Mouse (Mus musculus) liver, embryonic 16.5 days (tissue): ENCODE measurements at regions not wholly inside any gene's neighbourhood (a gene's known extent, or its start where the extent isn't known, plus 50 kb on each side); places are given as distances from the start of the nearest gene placed in this dataset.

Source experiments
- ATAC-seq: fragments of 200-750 bp; cut with Nextera tagmentation; 2 replicates; pipeline ENCODE4 v1.8.0; 2017; ENCODE audit warnings: low read depth, mild to moderate bottlenecking, moderate number of reproducible peaks, moderate library complexity
- H3K27ac ChIP-seq: fragments of 300-500 bp; sonication (generic); 2 replicates; pipeline ENCODE4 v1.5.1; 2014; ENCODE audit warnings: mild to moderate bottlenecking, low read length
- H3K27me3 ChIP-seq: fragments of 300-500 bp; sonication (generic); 2 replicates; pipeline ENCODE4 v1.6.1; 2014; ENCODE audit warnings: low read depth, low read length, mixed read lengths; ENCODE audit not compliant: control insufficient read depth, insufficient read depth
- H3K36me3 ChIP-seq: fragments of 300-500 bp; sonication (generic); 2 replicates; pipeline ENCODE4 v1.6.1; 2014; ENCODE audit warnings: mild to moderate bottlenecking; ENCODE audit not compliant: control insufficient read depth, insufficient read depth
- H3K4me1 ChIP-seq: fragments of 300-500 bp; sonication (generic); 2 replicates; pipeline ENCODE4 v1.6.1; 2014; ENCODE audit warnings: low read depth, low read length, mixed read lengths; ENCODE audit not compliant: control insufficient read depth
- H3K4me2 ChIP-seq: fragments of 300-500 bp; sonication (generic); 2 replicates; pipeline ENCODE4 v1.6.1; 2014; ENCODE audit warnings: low read depth, low read length, mixed read lengths
- H3K4me3 ChIP-seq: fragments of 300-500 bp; sonication (generic); 2 replicates; pipeline ENCODE4 v1.5.1; 2014; ENCODE audit warnings: low read depth, mild to moderate bottlenecking, low read length
- H3K9ac ChIP-seq: fragments of 300-500 bp; sonication (generic); 2 replicates; pipeline ENCODE4 v1.6.1; 2014; ENCODE audit warnings: low read depth, low read length
- H3K9me3 ChIP-seq: fragments of 300-500 bp; sonication (generic); replicated peaks from 2 replicates; pipeline ENCODE4 v1.6.1; 2016; ENCODE audit warnings: low read length; ENCODE audit not compliant: control insufficient read depth
- WGBS: fragments of 180-500 bp; shearing (Covaris S2); extraction: QIAGEN DNeasy Blood & Tissue Kit; methylation state at CpG from one replicate; pipeline ENCODE4 v1.1.7; 2014; ENCODE audit not compliant: insufficient replicate concordance; 5-methylcytosine and 5-hydroxymethylcytosine counted together

- no peaks in the 10 kb centered on the region for H3K36me3 ChIP-seq
- no peak overlapping the region for H3K4me2 ChIP-seq
- no peak overlapping the region for H3K4me3 ChIP-seq
- 30% methylated on average over 5 of the region's 5 CpGs for WGBS
- H3K27ac ChIP-seq = no peak overlapping the region
- H3K27me3 ChIP-seq = no peaks in the 10 kb centered on the region
- no peak for ATAC-seq
- H3K4me1 ChIP-seq = no peaks in the 10 kb centered on the region
- H3K9ac ChIP-seq = no peak overlapping the region
- no peaks in the 10 kb centered on the region for H3K9me3 ChIP-seq
Observed at GRCm38 (mm10) chr14:66472537-66473250, 463.7 kb upstream of the Gulo start.

DNA sequence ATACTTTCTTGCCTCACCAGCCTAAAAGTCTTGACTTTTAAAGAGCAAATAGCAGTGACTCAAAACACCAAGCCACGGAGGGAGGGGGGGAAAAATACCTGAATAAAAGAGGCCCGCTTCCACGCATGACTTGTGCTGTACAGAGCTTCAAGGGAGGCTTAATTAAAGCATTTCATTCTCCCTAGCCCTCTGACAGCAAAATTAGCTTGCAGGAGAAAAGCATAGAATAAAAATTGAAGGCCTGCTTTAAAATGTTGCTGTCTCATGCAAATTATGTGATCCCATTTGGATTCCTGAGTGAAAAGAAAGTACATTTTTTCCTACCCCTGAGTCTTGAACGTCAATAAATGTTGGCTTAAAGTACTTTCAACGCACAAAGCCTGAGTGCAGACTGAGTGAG, 453.1 kb upstream of the Gulo start:
- WGBS = 60% methylated on average over 5 of the region's 5 CpGs

DNA sequence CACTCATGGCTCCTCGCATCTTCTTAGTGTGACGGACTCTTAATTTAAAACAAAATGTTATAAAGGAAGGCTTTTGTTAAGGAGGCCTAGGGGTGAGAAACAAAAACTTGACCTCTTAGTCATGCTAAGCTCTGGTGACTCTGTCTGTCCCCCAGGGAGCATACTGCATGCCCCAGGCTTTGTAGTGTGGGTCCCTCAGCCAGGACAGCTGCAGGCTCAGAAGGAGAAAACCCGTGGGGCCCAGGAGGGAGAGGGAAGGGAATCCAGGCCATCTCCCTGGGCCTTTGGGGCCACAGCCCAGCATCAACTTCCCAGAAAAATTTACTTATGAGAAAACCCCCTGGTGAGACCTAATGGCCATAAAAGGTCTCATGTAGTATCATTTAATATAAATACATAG, 451.8 kb upstream of the Gulo start:
- no peaks in the 10 kb centered on the region for H3K4me1 ChIP-seq
- no peak overlapping the region for H3K9ac ChIP-seq
- ATAC-seq = no peak
- WGBS = 73% methylated on average over 3 of the region's 3 CpGs
- H3K4me2 ChIP-seq = no peak overlapping the region
- no peak overlapping the region for H3K4me3 ChIP-seq
- H3K27me3 ChIP-seq = no peaks in the 10 kb centered on the region
- H3K27ac ChIP-seq = no peak overlapping the region
- H3K9me3 ChIP-seq = no peaks in the 10 kb centered on the region
- no peaks in the 10 kb centered on the region for H3K36me3 ChIP-seq

More for the DNA sequence above, 453.1 kb upstream of the Gulo start:
- Histone ChIP-seq H3K27ac (no peak overlapping the region), H3K36me3 (no peaks in the 10 kb centered on the region), H3K27me3 (no peaks in the 10 kb centered on the region), H3K4me3 (no peak overlapping the region), H3K4me2 (no peak overlapping the region), H3K9me3 (no peaks in the 10 kb centered on the region), H3K9ac (no peak overlapping the region), H3K4me1 (no peaks in the 10 kb centered on the region)
- ATAC-seq = no peak

DNA sequence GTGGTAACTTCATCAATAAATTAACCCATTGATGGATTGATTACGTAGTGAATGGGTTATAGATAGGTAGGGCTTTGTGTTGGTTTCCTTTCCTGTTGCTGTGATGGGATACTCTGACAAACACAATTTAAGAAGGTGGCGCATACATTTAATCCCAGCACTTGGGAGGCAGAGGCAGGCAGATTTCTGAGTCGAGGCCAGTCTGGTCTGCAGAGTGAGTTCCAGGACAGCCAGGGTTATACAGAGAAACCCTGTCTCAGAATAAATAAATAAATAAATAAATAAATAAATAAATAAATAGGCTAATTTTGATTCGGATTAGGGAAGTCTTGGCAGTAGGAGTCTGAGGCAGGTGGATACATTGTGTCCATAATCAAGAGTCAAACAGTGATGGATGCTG, 449.7 kb upstream of the Gulo start:
- WGBS = 58% methylated on average over 4 of the region's 4 CpGs
- H3K27ac ChIP-seq = no peak overlapping the region
- no peaks in the 10 kb centered on the region for H3K9me3 ChIP-seq
- no peak overlapping the region for H3K9ac ChIP-seq
- no peak overlapping the region for H3K4me3 ChIP-seq
- ATAC-seq = no peak
- H3K27me3 ChIP-seq = no peaks in the 10 kb centered on the region
- H3K4me2 ChIP-seq = no peak overlapping the region
- no peaks in the 10 kb centered on the region for H3K4me1 ChIP-seq
- H3K36me3 ChIP-seq = no peaks in the 10 kb centered on the region

DNA sequence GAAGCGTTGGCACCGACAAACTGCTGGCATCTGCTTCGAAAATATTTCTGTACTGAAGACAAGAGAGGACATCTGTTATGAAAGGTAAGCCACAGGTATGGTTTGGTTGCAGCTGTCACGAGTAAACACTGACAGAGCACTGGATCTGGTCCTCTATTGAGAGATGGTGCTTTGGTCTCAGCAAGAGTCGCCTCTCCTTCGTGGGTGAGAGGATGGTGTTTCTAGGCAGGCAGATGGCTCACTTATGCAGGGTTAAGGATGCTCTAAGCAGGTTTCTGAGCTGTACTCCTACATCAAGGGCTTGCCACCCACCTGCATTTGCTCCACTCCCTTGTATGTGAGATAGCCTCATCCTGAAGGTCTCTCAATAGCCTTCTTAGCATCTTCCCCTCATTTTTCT, 448.3 kb upstream of the Gulo start:
- ATAC-seq = no peak
- H3K4me1 ChIP-seq = no peaks in the 10 kb centered on the region
- no peak overlapping the region for H3K4me3 ChIP-seq
- H3K4me2 ChIP-seq = no peak overlapping the region
- H3K9ac ChIP-seq = no peak overlapping the region
- no peak overlapping the region for H3K27ac ChIP-seq
- no peaks in the 10 kb centered on the region for H3K9me3 ChIP-seq
- H3K36me3 ChIP-seq = no peaks in the 10 kb centered on the region
- WGBS = 62% methylated on average over 6 of the region's 6 CpGs
- H3K27me3 ChIP-seq = no peaks in the 10 kb centered on the region

DNA sequence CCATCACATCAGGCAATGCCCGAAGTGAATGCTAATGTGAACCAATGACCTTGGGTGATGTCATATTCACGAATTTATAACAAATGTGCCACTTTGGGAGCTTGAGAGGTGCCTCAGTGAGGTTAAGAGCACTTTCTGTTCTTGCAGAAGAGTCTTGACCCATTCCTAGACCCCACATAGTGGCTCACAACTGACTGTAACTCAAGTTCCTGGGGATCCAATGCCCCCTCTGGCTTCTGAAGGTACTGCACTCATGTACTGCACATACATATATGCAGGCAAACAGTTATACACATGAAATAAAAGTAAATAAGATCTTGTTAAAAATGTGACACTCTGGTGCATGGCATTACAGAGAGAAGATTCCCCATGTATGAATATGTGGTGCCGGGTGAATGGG, 443.8 kb upstream of the Gulo start:
- Histone ChIP-seq H3K36me3 (no peaks in the 10 kb centered on the region), H3K27ac (no peak overlapping the region), H3K27me3 (no peaks in the 10 kb centered on the region), H3K4me2 (no peak overlapping the region), H3K4me3 (no peak overlapping the region), H3K4me1 (no peaks in the 10 kb centered on the region), H3K9ac (no peak overlapping the region), H3K9me3 (no peaks in the 10 kb centered on the region)
- no peak for ATAC-seq
- WGBS = 55% methylated on average over 3 of the region's 3 CpGs

- no peak for ATAC-seq
- Histone ChIP-seq H3K4me1 (no peaks in the 10 kb centered on the region), H3K27me3 (no peaks in the 10 kb centered on the region), H3K36me3 (no peaks in the 10 kb centered on the region), H3K27ac (no peak overlapping the region), H3K9me3 (no peaks in the 10 kb centered on the region), H3K9ac (no peak overlapping the region), H3K4me2 (no peak overlapping the region), H3K4me3 (no peak overlapping the region)
- 53% methylated on average over 10 of the region's 10 CpGs for WGBS
Observed at GRCm38 (mm10) chr14:66450351-66450750, 441.3 kb upstream of the Gulo start.

DNA sequence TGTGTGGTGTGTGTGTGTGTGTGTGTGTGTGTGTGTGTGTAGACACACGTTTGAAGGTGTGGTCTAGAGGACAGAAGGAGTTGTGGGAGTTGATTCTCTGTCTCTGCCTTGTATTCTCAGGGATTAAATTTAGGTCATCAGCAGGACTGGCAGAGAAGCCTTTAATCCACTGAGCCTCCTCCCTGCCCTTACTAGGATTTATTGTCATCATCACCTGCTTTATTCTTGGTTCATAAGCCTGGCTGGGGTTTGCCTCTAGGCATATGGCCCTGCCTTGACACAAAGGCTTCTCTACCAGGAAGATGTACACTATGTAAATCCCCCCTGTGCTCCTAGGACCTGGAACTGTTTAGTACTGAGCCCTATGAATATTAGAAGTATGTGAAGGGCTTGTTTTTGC, 433.6 kb upstream of the Gulo start:
- no peak overlapping the region for H3K27ac ChIP-seq
- no peaks in the 10 kb centered on the region for H3K4me1 ChIP-seq
- no peak overlapping the region for H3K4me2 ChIP-seq
- H3K27me3 ChIP-seq = no peaks in the 10 kb centered on the region
- no peak overlapping the region for H3K9ac ChIP-seq
- no peaks in the 10 kb centered on the region for H3K36me3 ChIP-seq
- H3K9me3 ChIP-seq = no peaks in the 10 kb centered on the region
- 17% methylated on average over 1 of the region's 1 CpGs for WGBS
- no peak overlapping the region for H3K4me3 ChIP-seq
- ATAC-seq = no peak

DNA sequence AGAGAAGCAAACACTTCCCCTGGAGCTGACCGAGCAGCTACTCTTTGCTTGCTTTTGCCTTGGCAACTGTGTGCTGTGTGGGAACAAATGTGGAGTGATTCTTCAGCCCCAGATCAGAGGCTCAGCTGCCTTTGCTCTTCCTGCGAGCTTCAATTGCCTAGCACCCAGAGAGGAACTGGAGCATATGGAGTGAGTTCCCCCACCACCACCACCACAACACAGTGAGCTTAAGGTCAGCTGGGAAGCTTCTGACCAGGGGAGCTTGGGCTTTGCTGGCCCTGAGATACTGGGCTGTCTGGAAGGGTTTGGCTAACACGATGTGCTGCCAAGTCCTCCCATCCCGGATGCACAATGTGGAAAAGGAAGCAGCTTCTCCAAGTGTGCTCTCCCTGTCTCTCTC, 432.8 kb upstream of the Gulo start:
- H3K27ac ChIP-seq = no peak overlapping the region
- no peaks in the 10 kb centered on the region for H3K4me1 ChIP-seq
- no peak for ATAC-seq
- no peaks in the 10 kb centered on the region for H3K27me3 ChIP-seq
- no peak overlapping the region for H3K4me2 ChIP-seq
- WGBS = 30% methylated on average over 4 of the region's 4 CpGs
- no peaks in the 10 kb centered on the region for H3K36me3 ChIP-seq
- H3K4me3 ChIP-seq = no peak overlapping the region
- H3K9me3 ChIP-seq = no peaks in the 10 kb centered on the region
- no peak overlapping the region for H3K9ac ChIP-seq
